Mouse (Mus musculus) bone marrow macrophage, adult 2 months (primary cell): Measurements from ENCODE around the gene Gm9999. TPM values are rescaled to one million over a fixed set of nuclear protein-coding genes. Genes with fewer than 3 reads are reported as not detected.

Source experiments
- H3K27ac ChIP-seq: 2 replicates; pipeline ENCODE4 v1.5.1; 2012; ENCODE audit warnings: low read depth, low read length; ENCODE audit not compliant: insufficient read depth
- H3K4me1 ChIP-seq: 2 replicates; pipeline ENCODE4 v1.6.1; 2012; ENCODE audit warnings: low read length; ENCODE audit not compliant: control insufficient read depth, insufficient read depth
- H3K4me3 ChIP-seq: 2 replicates; pipeline ENCODE4 v1.5.1; 2012; ENCODE audit warnings: mild to moderate bottlenecking, low read length, moderate library complexity; ENCODE audit not compliant: insufficient read depth
- CTCF ChIP-seq: IDR thresholded peaks from 2 replicates; pipeline ENCODE4 v1.5.1; 2012; ENCODE audit warnings: low read depth, mild to moderate bottlenecking, low read length, moderate library complexity
- POLR2A ChIP-seq: IDR thresholded peaks from 2 replicates; pipeline ENCODE4 v1.6.1; 2012; ENCODE audit warnings: mild to moderate bottlenecking, low read depth, low read length, borderline replicate concordance
- polyA plus RNA-seq: library from polyadenylated mRNA; stranded (reverse); fragments of >200 nt; gene quantifications from 2 replicates; pipeline ENCODE4 v1.2.4, GENCODE M21; 2012; ENCODE audit not compliant: missing spikeins, insufficient read depth, insufficient read length

The Gm9999 gene
- polyA plus RNA-seq = not detected in 2 replicates

GRCm38 (mm10) chr7:46983280-46983679 is at the start of gene Gm9999:
Gm9999 (plus strand) TSS chr7:46983580.
- peaks cover 11% of the 10 kb centered on the region for H3K4me1 ChIP-seq
- H3K4me3 ChIP-seq = no peak within 1 kb of the TSS
- no peak within 1 kb of the TSS for H3K27ac ChIP-seq
- TF ChIP-seq POLR2A = no peak
- no peak for TF ChIP-seq CTCF

DNA sequence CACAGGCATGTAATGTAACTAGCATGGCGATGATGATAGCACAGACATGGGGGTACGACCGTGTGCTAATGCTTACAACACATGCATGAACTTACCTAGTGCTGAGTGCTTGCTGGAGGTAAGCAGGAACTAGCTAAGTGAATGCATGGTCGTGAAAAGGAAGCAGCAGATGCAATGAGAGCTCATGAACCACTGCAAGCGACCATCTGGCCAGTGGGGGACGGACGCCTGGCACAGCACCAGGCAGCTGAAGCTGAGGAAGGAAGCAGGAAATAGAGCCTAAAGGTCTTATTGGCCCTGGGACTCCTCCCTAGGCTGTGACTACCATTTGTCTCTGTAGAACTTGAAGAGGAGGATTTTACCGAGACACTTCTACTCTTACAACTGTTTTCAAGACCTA is 48.6 kb upstream of the Gm9999 start:
- no peak for TF ChIP-seq POLR2A
- TF ChIP-seq CTCF = no peak
- Histone ChIP-seq H3K4me3 (no peak overlapping the region), H3K4me1 (no peaks in the 10 kb centered on the region)

GRCm38 (mm10) chr7:46935847-46936246 is 47.5 kb upstream of the Gm9999 start:
- Histone ChIP-seq H3K27ac (no peak overlapping the region), H3K4me1 (no peaks in the 10 kb centered on the region), H3K4me3 (no peak overlapping the region)
- TF ChIP-seq CTCF (no peak), POLR2A (no peak)

More for the DNA sequence above, 48.6 kb upstream of the Gm9999 start:
- no peak overlapping the region for H3K27ac ChIP-seq

GRCm38 (mm10) chr7:46957831-46958691 is 25.3 kb upstream of the Gm9999 start, which contains the start of gene Uevld:
Uevld (minus strand) TSS chr7:46958527.
- no peak within 1 kb of the TSS for H3K27ac ChIP-seq
- TF ChIP-seq CTCF = no peak
- no peak for TF ChIP-seq POLR2A

GRCm38 (mm10) chr7:46958853-46959252 is 24.5 kb upstream of the Gm9999 start:
- Histone ChIP-seq H3K27ac (no peak overlapping the region), H3K4me3 (peak overlapping the region; percentile 94; the same call in 1 of the 2 replicates), H3K4me1 (peaks cover 11% of the 10 kb centered on the region)
- TF ChIP-seq POLR2A (no peak), CTCF (no peak)

More at GRCm38 (mm10) chr7:46957831-46958691, 25.3 kb upstream of the Gm9999 start, which contains the start of gene Uevld:
- peak within 1 kb of the TSS; percentile 94 for H3K4me3 ChIP-seq
- peaks cover 6% of the 10 kb centered on the region for H3K4me1 ChIP-seq

GRCm38 (mm10) chr7:46960991-46961390 is 22.4 kb upstream of the Gm9999 start:
- TF ChIP-seq CTCF (no peak), POLR2A (no peak)
- Histone ChIP-seq H3K4me1 (peaks cover 13% of the 10 kb centered on the region), H3K27ac (no peak overlapping the region), H3K4me3 (no peak overlapping the region)

DNA sequence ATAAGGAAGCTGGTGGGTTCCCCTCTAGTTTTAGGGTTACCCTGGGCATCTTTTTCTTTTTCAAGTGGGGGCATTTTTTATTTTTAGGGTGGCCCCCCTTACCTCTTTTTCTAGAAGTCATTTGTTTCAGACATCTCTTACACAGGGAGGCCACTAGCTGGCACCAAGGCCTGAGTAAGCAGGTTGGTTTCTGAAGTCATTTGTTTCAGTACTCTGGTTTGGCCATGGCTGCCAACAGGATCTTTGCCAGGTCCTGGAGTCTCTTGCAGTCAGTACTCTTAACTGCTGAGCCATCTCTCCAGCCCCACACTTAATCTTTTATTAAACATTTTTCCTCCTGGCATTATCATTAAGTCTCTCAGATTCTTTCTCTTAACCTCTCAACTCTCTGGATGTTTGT is 21.2 kb upstream of the Gm9999 start:
- no peak for TF ChIP-seq CTCF
- TF ChIP-seq POLR2A = no peak
- Histone ChIP-seq H3K4me3 (no peak overlapping the region), H3K4me1 (peaks cover 12% of the 10 kb centered on the region), H3K27ac (no peak overlapping the region)

DNA sequence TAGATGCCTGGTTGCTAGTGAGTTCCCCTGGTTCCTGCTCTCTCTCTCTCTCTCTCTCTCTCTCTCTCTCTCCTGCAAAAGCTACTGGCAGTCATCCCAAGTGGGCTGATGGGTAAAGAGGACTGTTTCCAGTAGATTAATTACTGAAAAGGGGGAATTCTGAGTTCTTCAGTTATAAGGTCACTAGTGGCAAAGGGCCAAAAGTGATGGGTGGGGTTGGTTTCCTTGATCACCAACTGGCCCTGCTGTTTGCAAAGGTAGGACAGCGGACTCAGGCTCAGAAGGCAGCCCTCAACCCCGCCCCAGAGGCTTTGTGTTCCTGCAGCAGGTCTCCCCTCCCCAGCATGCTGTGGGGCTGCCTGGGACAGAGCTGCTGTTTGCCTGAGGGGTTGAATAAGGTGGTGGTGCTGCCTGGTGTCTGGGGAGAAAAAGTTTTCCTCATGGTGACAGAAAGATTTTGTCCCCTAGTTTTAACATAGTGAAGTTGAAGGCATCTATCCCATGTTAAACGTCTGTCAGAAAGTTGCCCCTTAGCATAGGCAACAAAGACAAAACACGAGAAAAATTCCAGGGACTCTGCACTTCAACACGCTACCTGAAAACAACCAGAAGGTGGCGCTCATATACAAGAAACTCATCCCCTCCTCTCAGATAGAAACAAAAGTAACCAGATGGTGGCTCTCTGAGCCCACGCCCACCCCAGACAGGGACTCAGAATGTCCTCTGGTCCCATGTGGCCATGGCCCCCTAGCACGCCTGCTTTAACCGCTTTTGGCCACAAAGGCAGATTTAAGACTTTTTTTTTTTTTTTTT is 20.4 kb upstream of the Gm9999 start:
- no peak overlapping the region for H3K4me3 ChIP-seq
- no peak overlapping the region for H3K27ac ChIP-seq
- peaks cover 10% of the 10 kb centered on the region for H3K4me1 ChIP-seq
- no peak for TF ChIP-seq POLR2A
- TF ChIP-seq CTCF = peak; percentile 71

DNA sequence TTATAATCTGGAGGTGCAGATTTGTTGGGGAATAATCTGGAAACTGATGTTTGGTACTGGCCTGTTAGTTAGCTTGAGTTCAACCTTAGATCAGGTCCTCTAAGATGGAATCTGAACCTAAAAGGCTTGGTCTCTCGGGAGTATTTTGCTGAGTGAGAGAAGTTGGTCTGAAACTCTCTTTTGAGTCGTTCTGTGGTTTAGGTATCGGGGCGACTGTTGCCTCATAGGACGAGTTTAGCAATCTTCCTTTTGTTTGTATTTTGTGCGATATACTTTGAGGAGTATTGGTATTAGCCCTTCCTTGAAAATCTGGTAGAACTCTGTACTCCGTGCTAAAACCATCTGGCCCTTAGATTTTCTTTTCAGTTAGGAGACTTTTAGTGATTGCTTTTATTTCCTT is 19.3 kb upstream of the Gm9999 start:
- H3K27ac ChIP-seq = no peak overlapping the region
- TF ChIP-seq POLR2A = no peak
- TF ChIP-seq CTCF = no peak

More for the DNA sequence above, 19.3 kb upstream of the Gm9999 start:
- Histone ChIP-seq H3K4me3 (no peak overlapping the region), H3K4me1 (peaks cover 7% of the 10 kb centered on the region)
